Mouse (Mus musculus) brain, embryonic 14.5 days (tissue): ENCODE results near the gene Ccnd1. TPM values are rescaled to one million over a fixed set of nuclear protein-coding genes. Genes with fewer than 3 reads are reported as not detected.
"Not testable (repeated sequence)": the region's sequence is repeated elsewhere in the genome, so short reads cannot be mapped to it uniquely, and the experiment has no call there.

Source experiments
- DNase-seq: peaks from one replicate; pipeline ENCODE4 v3.0.0-alpha.2; 2011; ENCODE audit warnings: low read depth
- CTCF ChIP-seq: fragments of 200-500 bp; IDR thresholded peaks from 2 replicates; pipeline ENCODE4 v1.5.1; 2012; ENCODE audit warnings: inconsistent platforms, mild to moderate bottlenecking, moderate library complexity, borderline replicate concordance; ENCODE audit not compliant: insufficient read depth, insufficient read length; ENCODE audit errors: extremely low read depth
- POLR2A ChIP-seq: fragments of 200-500 bp; IDR thresholded peaks from 2 replicates; pipeline ENCODE4 v1.6.1; 2012; ENCODE audit warnings: mild to moderate bottlenecking, inconsistent platforms, borderline replicate concordance; ENCODE audit not compliant: poor library complexity, insufficient read depth, insufficient read length, severe bottlenecking; ENCODE audit errors: extremely low read depth
- polyA plus RNA-seq: library from polyadenylated mRNA; depleted of rRNA; stranded (reverse); fragments of >200 nt; gene quantifications from 2 replicates; pipeline ENCODE4 v1.2.3, GENCODE M21; 2012

The Ccnd1 gene
- polyA plus RNA-seq, 1 experiment: 55.4 TPM

DNA sequence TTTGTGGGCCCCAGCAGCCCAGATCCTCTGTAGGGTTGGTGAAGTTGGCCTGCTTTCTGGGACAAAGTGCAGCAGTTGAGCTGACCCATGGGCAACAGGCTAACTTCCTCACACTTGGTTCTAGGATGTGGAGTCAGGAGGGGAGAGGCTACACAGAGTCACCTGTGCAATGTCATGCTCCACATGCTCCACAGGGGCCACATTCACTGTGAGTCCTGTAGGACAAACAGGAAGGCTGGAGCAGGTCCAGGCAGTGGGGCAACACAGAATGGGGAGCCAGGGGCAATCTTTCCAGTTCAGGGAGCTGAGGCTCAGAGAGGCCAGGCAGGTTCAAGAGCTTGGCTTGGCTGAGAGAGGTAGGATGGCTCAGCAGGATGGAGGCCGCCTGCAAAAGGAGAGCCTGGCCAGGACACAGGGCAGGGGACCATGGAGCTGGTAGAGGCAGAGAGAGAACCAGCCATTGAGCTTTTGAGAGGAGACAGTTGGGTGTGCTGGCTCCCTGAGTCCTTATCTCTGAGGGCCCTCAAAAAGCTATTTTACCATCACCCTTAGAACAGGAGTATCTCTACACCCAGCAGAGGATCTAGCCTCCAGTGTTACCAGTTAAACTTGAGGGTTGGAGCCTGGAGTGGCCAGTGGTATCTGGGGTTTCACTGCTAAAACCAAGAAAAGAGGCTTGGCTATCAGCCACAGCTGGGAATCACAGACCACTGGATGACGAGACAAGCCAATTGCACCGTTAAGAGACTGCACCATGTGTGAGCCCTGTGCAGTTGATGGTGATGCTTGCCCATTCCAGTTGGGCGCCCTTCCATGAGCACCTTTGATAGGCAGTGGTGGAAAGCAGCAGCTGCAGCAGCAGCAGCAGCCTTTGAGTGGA is 11.5 kb downstream of the Ccnd1 start:
- TF ChIP-seq CTCF (no peak), POLR2A (no peak)
- DNase-seq: no peak

DNA sequence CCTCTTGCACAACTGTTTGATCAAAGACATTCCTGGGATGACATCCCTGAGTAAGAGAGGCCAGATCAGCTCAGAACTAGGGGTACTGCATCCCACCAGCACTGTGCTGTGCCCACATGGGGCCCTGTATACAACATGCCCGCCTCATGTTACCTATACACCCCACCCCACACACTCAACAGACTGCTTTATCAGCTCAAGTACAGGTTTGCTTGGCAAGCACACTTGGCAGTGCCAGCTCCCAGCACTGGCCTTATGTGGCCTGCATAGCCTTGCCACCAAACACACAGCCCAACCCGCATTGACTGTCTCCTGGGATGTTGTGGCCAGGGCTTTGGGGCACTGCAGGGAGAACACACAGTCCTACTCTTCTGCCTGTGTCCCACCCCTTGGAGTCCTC is 12.1 kb downstream of the Ccnd1 start:
- no peak for TF ChIP-seq POLR2A
- no peak for TF ChIP-seq CTCF
- DNase-seq: no peak

GRCm38 (mm10) chr7:144918823-144919222 is 20.9 kb downstream of the Ccnd1 start:
- DNase-seq: no peak
- TF ChIP-seq CTCF (peak; percentile 47; the same call in 1 of the 2 replicates), POLR2A (no peak)

- TF ChIP-seq POLR2A (peak; percentile 38; the same call in 1 of the 2 replicates), CTCF (no peak)
- DNase-seq: peak; percentile 98
Observed at GRCm38 (mm10) chr7:144914948-144915750, 24.6 kb downstream of the Ccnd1 start, which contains the start of gene LTO1. LTO1 (plus strand) TSS chr7:144915100.

- TF ChIP-seq CTCF (peak; percentile 17; the same call in 1 of the 2 replicates), POLR2A (no peak)
Observed at GRCm38 (mm10) chr7:144914296-144914947, 25.3 kb downstream of the Ccnd1 start.

GRCm38 (mm10) chr7:144912897-144913296 is 26.8 kb downstream of the Ccnd1 start:
- DNase-seq: peak; percentile 55
- TF ChIP-seq CTCF (no peak), POLR2A (no peak)

More at GRCm38 (mm10) chr7:144914296-144914947, 25.3 kb downstream of the Ccnd1 start:
- peak; percentile 54 for DNase-seq

GRCm38 (mm10) chr7:144911121-144911520 is 28.6 kb downstream of the Ccnd1 start:
- no peak for TF ChIP-seq CTCF
- TF ChIP-seq POLR2A: no peak
- DNase-seq: no peak

DNA sequence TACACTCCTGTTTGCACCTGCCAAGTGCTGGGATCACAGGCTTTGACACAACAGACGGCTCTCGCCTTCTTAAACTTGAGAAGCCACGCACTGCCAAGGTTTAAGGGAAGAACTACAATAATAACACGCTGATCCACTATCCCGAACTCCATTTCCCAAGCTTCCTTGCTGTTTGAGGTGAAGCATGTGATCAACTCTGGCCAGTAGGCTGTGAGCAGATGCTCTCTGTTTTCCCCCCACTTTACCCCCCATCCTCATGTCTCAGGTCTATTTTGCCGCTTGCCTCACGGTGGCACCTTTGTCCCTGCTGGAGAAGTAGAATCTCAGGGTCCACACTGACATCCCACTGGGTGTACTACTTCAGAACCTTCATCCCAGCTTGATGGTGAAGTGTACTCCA is 31.0 kb downstream of the Ccnd1 start:
- no peak for TF ChIP-seq CTCF
- TF ChIP-seq POLR2A: no peak

DNA sequence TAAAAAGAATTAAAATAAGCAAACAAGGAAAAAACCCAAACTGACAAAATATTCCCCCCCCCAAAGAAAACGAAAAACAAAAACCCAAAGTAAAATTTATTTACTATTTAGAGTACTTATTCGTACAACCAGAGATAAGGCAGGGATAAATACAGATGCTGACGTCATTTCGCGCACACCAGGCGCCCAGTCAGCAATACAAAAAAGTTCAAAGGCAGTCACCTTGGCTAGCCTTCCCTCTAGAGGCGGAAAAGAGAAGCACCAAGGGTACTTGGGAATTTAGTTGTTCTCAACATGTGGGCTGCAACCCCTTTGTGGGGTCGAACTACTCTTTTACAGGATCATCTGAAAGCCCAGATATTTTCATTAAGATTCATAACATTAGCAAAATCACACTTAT is 31.9 kb downstream of the Ccnd1 start:
- TF ChIP-seq CTCF (peak; percentile 36; the same call in 1 of the 2 replicates), POLR2A (no peak)
- peak; percentile 19 for DNase-seq

More for the DNA sequence above, 31.0 kb downstream of the Ccnd1 start:
- DNase-seq: peak; percentile 50

DNA sequence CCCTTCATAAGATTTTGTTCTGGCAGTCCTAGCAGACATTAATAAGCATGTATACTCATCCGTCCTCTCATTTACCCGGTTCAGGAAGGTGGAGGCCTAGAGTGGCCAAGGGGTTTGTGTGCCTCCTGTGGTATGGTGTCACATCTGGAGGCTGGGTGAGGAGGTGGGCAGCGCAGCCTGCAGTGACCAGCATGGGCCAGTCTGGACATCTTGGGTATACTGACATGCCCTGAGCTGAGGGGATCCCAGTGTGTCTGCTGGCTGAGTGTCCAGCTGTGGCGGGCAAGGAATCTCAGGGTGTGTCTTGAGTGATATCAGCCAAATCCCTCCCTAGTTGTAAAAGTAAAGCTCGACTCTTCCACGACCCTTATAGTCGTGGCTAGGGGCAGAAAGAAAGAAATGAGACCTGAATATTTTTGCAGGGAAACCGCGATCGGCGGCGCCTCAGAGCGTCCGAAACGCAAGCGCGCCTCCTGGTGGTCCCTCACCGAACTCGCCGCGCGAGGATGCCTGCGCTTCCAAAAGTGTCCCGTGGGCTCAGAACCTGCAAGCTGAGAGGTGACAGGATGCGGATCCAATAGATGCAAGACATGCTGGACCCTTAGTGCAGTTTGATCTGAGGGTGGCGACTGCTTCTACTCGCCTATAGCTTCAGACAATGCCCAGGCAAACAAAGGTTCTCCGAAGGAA is 32.9 kb downstream of the Ccnd1 start:
- DNase-seq: peak; percentile 74
- TF ChIP-seq POLR2A (no peak), CTCF (peak; percentile 94)

DNA sequence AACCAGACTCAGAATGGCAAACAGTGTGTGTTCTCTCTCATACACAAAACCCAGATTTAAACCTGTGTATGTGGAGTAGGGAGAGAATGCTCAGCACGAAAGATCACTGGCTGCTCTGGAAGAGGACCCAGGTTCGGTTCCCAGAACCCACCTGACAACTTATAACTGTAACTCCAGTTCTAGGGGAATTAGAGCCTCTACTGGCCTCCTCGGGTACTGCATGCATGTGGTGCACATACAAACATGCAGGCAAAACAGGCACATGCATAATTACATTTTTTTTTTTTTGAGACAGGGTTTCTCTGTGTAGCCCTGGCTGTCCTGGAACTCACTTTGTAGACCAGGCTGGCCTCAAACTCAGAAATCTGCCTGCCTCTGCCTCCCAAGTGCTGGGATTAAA is 34.2 kb downstream of the Ccnd1 start:
- peak; percentile 19; the same call in 1 of the 2 replicates for TF ChIP-seq CTCF
- DNase-seq: not testable (repeated sequence)

GRCm38 (mm10) chr7:144898506-144898905 is 41.2 kb downstream of the Ccnd1 start:
- TF ChIP-seq POLR2A: no peak
- no peak for TF ChIP-seq CTCF
- no peak for DNase-seq
